Mouse (Mus musculus) limb, embryonic 13.5 days (tissue): Measurements from ENCODE around the gene Cacnb4. TPM values are rescaled to one million over a fixed set of nuclear protein-coding genes. Genes with fewer than 3 reads are reported as not detected.

Experiments
- ATAC-seq: fragments of 200-750 bp; cut with Nextera tagmentation; 2 replicates; pipeline ENCODE4 v1.8.0; 2017; ENCODE audit warnings: low read depth, moderate number of reproducible peaks, moderate TSS enrichment; ENCODE audit not compliant: low FRiP score
- H3K27ac ChIP-seq: fragments of 300-500 bp; sonication (generic); 2 replicates; pipeline ENCODE4 v1.5.1; 2015; ENCODE audit warnings: inconsistent platforms, mild to moderate bottlenecking, moderate library complexity
- H3K27me3 ChIP-seq: fragments of 300-500 bp; sonication (generic); 2 replicates; pipeline ENCODE4 v1.6.1; 2015; ENCODE audit warnings: mild to moderate bottlenecking, inconsistent platforms
- H3K36me3 ChIP-seq: fragments of 300-500 bp; sonication (generic); 2 replicates; pipeline ENCODE4 v1.6.1; 2015; ENCODE audit warnings: inconsistent platforms, mild to moderate bottlenecking, moderate library complexity
- H3K4me1 ChIP-seq: fragments of 300-500 bp; sonication (generic); 2 replicates; pipeline ENCODE4 v1.6.1; 2015; ENCODE audit warnings: inconsistent platforms
- H3K4me2 ChIP-seq: fragments of 300-500 bp; sonication (generic); replicated peaks from 2 replicates; pipeline ENCODE4 v1.6.1; 2015; ENCODE audit warnings: inconsistent platforms, mild to moderate bottlenecking, moderate library complexity
- H3K4me3 ChIP-seq: fragments of 300-500 bp; sonication (generic); 2 replicates; pipeline ENCODE4 v1.5.1; 2015; ENCODE audit warnings: moderate library complexity, mild to moderate bottlenecking, inconsistent platforms
- H3K9ac ChIP-seq: fragments of 300-500 bp; sonication (generic); 2 replicates; pipeline ENCODE4 v1.6.1; 2015; ENCODE audit warnings: mild to moderate bottlenecking, inconsistent platforms
- H3K9me3 ChIP-seq: fragments of 300-500 bp; sonication (generic); 2 replicates; pipeline ENCODE4 v1.6.1; 2016; ENCODE audit warnings: inconsistent platforms
- WGBS: fragments of 180-500 bp; shearing (Covaris S2); methylation state at CpG from one replicate; pipeline ENCODE4 v1.1.7; 2015; 5-methylcytosine and 5-hydroxymethylcytosine counted together
- polyA plus RNA-seq: library from polyadenylated mRNA; unstranded; fragments of >200 nt; fragmentation: Nextera tagmentation; extraction: Ambion mirVana; gene quantifications from 2 replicates; pipeline ENCODE4 v1.2.1, GENCODE M21; 2015

The Cacnb4 gene
- polyA plus RNA-seq, 1 experiment from 2014 or later, result 1.6 TPM

GRCm38 (mm10) chr2:52557503-52558275 is 118.9 kb downstream of the Cacnb4 start:
- ATAC-seq, result no peak
- Histone ChIP-seq H3K4me3 (no peak overlapping the region), H3K9ac (no peak overlapping the region), H3K4me2 (no peak overlapping the region), H3K9me3 (no peaks in the 10 kb centered on the region), H3K27me3 (no peaks in the 10 kb centered on the region), H3K27ac (no peak overlapping the region), H3K4me1 (no peaks in the 10 kb centered on the region), H3K36me3 (no peaks in the 10 kb centered on the region)
- WGBS, result 82% methylated on average over 12 of the region's 12 CpGs

DNA sequence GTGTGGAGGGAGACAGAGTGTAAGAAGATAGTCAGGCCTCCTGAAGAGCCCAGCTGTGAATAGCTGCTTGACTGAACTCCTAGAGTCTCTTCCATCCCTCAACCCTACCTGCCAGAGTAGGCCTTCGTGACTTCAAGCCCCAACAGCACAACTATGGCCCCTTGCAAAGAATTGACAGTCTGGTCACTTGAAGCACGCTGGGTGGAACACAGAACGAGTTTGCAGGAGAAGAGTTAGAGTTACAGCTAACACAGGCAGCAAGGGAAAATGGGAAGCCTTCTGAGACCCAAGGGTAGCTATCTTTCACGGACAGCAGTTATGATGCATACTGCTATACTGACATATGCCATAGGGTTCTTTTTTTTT is 119.7 kb downstream of the Cacnb4 start:
- Histone ChIP-seq H3K4me3 (no peak overlapping the region), H3K4me1 (no peaks in the 10 kb centered on the region), H3K4me2 (no peak overlapping the region), H3K9me3 (no peaks in the 10 kb centered on the region), H3K36me3 (no peaks in the 10 kb centered on the region), H3K9ac (no peak overlapping the region), H3K27me3 (no peaks in the 10 kb centered on the region), H3K27ac (no peak overlapping the region)
- 89% methylated on average over 4 of the region's 4 CpGs for WGBS
- no peak for ATAC-seq

GRCm38 (mm10) chr2:52556298-52556960 is 120.2 kb downstream of the Cacnb4 start:
- Histone ChIP-seq H3K9ac (no peak overlapping the region), H3K4me2 (no peak overlapping the region), H3K4me1 (no peaks in the 10 kb centered on the region), H3K27ac (no peak overlapping the region), H3K4me3 (no peak overlapping the region), H3K9me3 (no peaks in the 10 kb centered on the region), H3K27me3 (no peaks in the 10 kb centered on the region), H3K36me3 (no peaks in the 10 kb centered on the region)
- 84% methylated on average over 20 of the region's 20 CpGs for WGBS
- ATAC-seq, result no peak

DNA sequence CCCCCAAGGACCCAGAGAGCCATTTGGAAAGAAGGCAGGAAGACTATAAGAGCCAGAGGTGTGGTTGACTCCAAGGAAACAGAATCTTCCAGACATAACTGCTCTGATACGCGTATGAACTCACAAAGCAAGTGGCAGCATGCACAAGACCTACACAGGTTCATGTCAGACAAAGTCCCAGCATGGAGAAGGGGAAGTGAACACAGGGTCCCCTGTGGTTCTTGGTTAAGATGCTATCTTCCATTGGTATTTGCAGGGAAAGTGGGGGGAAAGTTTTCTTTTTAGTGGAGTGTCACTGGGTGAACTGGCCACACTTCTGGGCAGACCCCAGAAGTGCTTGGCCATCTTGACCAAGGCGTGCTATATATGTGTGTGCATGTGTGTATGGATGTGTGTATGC is 128.2 kb downstream of the Cacnb4 start:
- Histone ChIP-seq H3K4me1 (no peaks in the 10 kb centered on the region), H3K27me3 (no peaks in the 10 kb centered on the region), H3K4me3 (no peak overlapping the region), H3K36me3 (no peaks in the 10 kb centered on the region), H3K9ac (no peak overlapping the region), H3K4me2 (no peak overlapping the region), H3K27ac (no peak overlapping the region), H3K9me3 (no peaks in the 10 kb centered on the region)
- no peak for ATAC-seq
- WGBS, result 90% methylated on average over 3 of the region's 3 CpGs

DNA sequence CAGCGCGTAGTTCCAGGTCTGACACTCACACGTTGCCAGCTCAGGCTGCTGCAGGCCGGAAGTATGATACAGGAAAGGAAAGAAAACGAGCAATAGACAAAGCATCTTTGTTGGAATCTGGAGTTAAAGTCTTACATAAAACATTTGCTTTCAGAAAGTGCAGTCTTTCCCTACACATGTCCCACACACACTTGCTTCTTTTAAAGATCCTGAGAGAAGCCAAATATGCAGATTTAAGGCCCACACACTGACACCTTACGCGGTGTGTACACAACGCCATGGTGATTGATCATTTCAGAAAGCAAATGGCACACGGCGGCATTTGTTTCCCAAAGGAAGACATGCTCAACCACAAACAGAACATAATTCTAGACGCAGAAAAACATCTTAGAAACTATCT is 129.3 kb downstream of the Cacnb4 start:
- 84% methylated on average over 11 of the region's 11 CpGs for WGBS
- Histone ChIP-seq H3K9me3 (no peaks in the 10 kb centered on the region), H3K27ac (no peak overlapping the region), H3K27me3 (no peaks in the 10 kb centered on the region), H3K4me3 (no peak overlapping the region), H3K4me2 (no peak overlapping the region), H3K9ac (no peak overlapping the region), H3K4me1 (no peaks in the 10 kb centered on the region), H3K36me3 (no peaks in the 10 kb centered on the region)
- no peak for ATAC-seq

GRCm38 (mm10) chr2:52544527-52544926 is 132.1 kb downstream of the Cacnb4 start:
- Histone ChIP-seq H3K36me3 (no peaks in the 10 kb centered on the region), H3K4me2 (no peak overlapping the region), H3K27ac (no peak overlapping the region), H3K9me3 (no peaks in the 10 kb centered on the region), H3K4me1 (no peaks in the 10 kb centered on the region), H3K4me3 (no peak overlapping the region), H3K27me3 (no peaks in the 10 kb centered on the region), H3K9ac (no peak overlapping the region)
- ATAC-seq, result no peak
- WGBS, result 79% methylated on average over 2 of the region's 2 CpGs

GRCm38 (mm10) chr2:52541068-52541467 is 135.6 kb downstream of the Cacnb4 start:
- Histone ChIP-seq H3K27ac (no peak overlapping the region), H3K4me3 (no peak overlapping the region), H3K36me3 (no peaks in the 10 kb centered on the region), H3K4me2 (no peak overlapping the region), H3K4me1 (no peaks in the 10 kb centered on the region), H3K9me3 (no peaks in the 10 kb centered on the region), H3K27me3 (no peaks in the 10 kb centered on the region), H3K9ac (no peak overlapping the region)
- no peak for ATAC-seq
- 90% methylated on average over 4 of the region's 4 CpGs for WGBS

- WGBS, result 81% methylated on average over 6 of the region's 6 CpGs
- no peak overlapping the region for H3K4me3 ChIP-seq
- H3K4me1 ChIP-seq, result no peaks in the 10 kb centered on the region
- no peak overlapping the region for H3K9ac ChIP-seq
- H3K27ac ChIP-seq, result no peak overlapping the region
- no peaks in the 10 kb centered on the region for H3K27me3 ChIP-seq
- no peak overlapping the region for H3K4me2 ChIP-seq
- H3K9me3 ChIP-seq, result no peaks in the 10 kb centered on the region
- no peak for ATAC-seq
- H3K36me3 ChIP-seq, result no peaks in the 10 kb centered on the region
Measured at GRCm38 (mm10) chr2:52539318-52539717, 137.3 kb downstream of the Cacnb4 start.

DNA sequence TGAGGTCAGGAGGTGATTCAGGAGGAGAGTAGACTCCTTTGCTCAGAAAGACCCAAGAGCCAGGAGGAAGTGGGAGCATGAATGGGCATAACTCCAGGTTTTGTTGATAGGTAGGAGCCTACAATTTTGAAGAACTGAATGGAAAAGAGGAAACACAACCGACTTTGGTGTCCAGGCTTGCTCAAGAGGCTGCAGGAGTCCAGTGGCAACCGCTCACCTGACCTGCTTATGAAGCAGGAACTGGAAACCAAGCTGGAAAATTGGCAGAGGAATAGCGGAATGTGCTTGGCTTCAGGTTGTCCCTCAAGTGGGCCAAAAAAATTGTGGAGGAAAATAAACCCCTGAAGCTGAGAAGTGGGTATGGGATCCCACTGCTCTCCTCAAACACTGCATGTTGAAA is 139.0 kb downstream of the Cacnb4 start:
- 92% methylated on average over 3 of the region's 3 CpGs for WGBS
- Histone ChIP-seq H3K27ac (no peak overlapping the region), H3K9me3 (no peaks in the 10 kb centered on the region), H3K4me1 (no peaks in the 10 kb centered on the region), H3K9ac (no peak overlapping the region), H3K27me3 (no peaks in the 10 kb centered on the region), H3K4me2 (no peak overlapping the region), H3K4me3 (no peak overlapping the region), H3K36me3 (no peaks in the 10 kb centered on the region)
- ATAC-seq, result no peak

DNA sequence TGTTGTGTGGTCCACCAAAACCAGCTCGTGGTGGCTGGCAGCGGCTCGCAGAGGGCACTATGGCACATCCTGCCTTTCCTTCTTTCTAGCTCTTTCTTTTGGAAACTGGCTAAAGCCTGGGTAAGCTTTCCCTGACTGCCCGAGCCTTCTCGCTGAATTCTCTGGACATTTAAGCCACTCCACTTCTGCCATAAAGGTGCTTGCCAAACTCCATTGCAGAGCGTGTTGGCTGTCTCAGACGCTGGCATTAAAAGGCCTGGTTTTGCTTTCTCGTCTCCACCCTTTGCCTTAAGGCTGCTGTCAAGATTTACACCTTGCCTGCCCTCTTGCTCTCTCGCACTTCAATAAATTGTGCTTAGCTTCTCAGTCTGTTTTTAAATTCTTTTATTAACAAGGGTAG is 139.5 kb downstream of the Cacnb4 start:
- WGBS, result 78% methylated on average over 9 of the region's 9 CpGs
- ATAC-seq, result no peak

DNA sequence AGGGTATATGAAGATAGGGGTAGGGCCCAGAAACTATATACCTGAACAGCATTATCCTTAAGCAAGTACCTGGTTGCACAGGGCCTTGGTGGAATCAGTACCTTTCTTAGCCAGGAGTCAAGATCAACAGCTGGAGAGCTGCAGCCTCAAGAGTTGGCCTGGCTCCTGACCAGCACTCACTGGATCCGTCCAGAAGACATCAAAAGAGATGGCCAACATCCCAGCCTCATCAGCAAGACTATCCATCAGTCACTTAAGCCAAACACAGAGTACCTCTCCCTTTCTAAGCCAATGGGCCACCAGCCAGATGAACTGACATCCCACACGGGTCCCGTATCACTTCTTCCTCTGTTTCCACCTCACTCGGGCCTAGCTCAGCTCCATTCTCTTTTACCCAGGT is 140.1 kb downstream of the Cacnb4 start:
- Histone ChIP-seq H3K4me2 (no peak overlapping the region), H3K36me3 (no peaks in the 10 kb centered on the region), H3K27me3 (no peaks in the 10 kb centered on the region), H3K27ac (no peak overlapping the region), H3K4me3 (no peak overlapping the region), H3K4me1 (no peaks in the 10 kb centered on the region), H3K9ac (no peak overlapping the region), H3K9me3 (no peaks in the 10 kb centered on the region)
- no peak for ATAC-seq
- WGBS, result 82% methylated on average over 4 of the region's 4 CpGs

More for the DNA sequence above, 139.5 kb downstream of the Cacnb4 start:
- Histone ChIP-seq H3K9me3 (no peaks in the 10 kb centered on the region), H3K27me3 (no peaks in the 10 kb centered on the region), H3K9ac (no peak overlapping the region), H3K4me1 (no peaks in the 10 kb centered on the region), H3K36me3 (no peaks in the 10 kb centered on the region), H3K4me2 (no peak overlapping the region), H3K4me3 (no peak overlapping the region), H3K27ac (no peak overlapping the region)

DNA sequence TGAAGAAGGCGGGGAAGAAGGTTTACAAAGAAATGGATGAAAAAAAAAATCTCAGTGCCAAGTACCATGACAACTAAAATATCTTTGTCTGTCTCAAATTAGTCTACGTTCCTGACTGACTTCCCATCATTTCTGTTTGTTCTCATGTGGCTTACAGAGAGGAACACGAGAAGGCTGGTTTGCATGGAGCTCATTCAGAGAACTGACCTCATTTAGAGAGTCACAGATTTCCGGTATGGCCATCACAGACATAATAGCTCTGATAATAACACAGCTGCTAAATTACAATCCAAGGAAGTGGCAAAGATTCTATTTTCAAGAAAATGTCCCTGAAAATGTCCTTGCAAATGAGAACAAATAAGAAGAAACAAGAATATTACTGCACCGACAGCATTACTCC is 142.9 kb downstream of the Cacnb4 start:
- Histone ChIP-seq H3K4me2 (no peak overlapping the region), H3K4me3 (no peak overlapping the region), H3K36me3 (no peaks in the 10 kb centered on the region), H3K9me3 (no peaks in the 10 kb centered on the region), H3K9ac (no peak overlapping the region), H3K27me3 (no peaks in the 10 kb centered on the region), H3K27ac (no peak overlapping the region), H3K4me1 (no peaks in the 10 kb centered on the region)
- WGBS, result 85% methylated on average over 5 of the region's 5 CpGs
- ATAC-seq, result no peak

GRCm38 (mm10) chr2:52530521-52530920 is 146.1 kb downstream of the Cacnb4 start:
- WGBS, result 90% methylated on average over 2 of the region's 2 CpGs
- Histone ChIP-seq H3K4me1 (no peaks in the 10 kb centered on the region), H3K4me3 (no peak overlapping the region), H3K27ac (no peak overlapping the region), H3K27me3 (no peaks in the 10 kb centered on the region), H3K36me3 (no peaks in the 10 kb centered on the region), H3K9ac (no peak overlapping the region), H3K4me2 (no peak overlapping the region), H3K9me3 (no peaks in the 10 kb centered on the region)
- ATAC-seq, result no peak
